Mouse (Mus musculus) midbrain, postnatal 0 days (tissue): ENCODE data around the gene Gps2. TPM values are rescaled to one million over a fixed set of nuclear protein-coding genes. Genes with fewer than 3 reads are reported as not detected.

ENCODE experiments used
- ATAC-seq: fragments of 200-750 bp; cut with Nextera tagmentation; 2 replicates; pipeline ENCODE4 v1.8.0; 2017; ENCODE audit warnings: moderate number of reproducible peaks, mild to moderate bottlenecking, moderate TSS enrichment, moderate library complexity; ENCODE audit not compliant: low FRiP score
- DNase-seq: peaks from one replicate; pipeline ENCODE4 v3.0.0-alpha.2; 2015; ENCODE audit warnings: low spot score
- H3K27ac ChIP-seq: fragments of 300-500 bp; sonication (generic); 2 replicates; pipeline ENCODE4 v1.5.1; 2014; ENCODE audit warnings: low read depth, mild to moderate bottlenecking, low read length, mixed read lengths
- H3K27me3 ChIP-seq: fragments of 300-500 bp; sonication (generic); 2 replicates; pipeline ENCODE4 v1.6.1; 2014; ENCODE audit warnings: low read length, control low read depth, mixed read lengths; ENCODE audit not compliant: insufficient read depth
- H3K36me3 ChIP-seq: fragments of 300-500 bp; sonication (generic); 2 replicates; pipeline ENCODE4 v1.6.1; 2014; ENCODE audit warnings: low read length, control low read depth, mixed read lengths; ENCODE audit not compliant: insufficient read depth
- H3K4me1 ChIP-seq: fragments of 300-500 bp; sonication (generic); 2 replicates; pipeline ENCODE4 v1.6.1; 2014; ENCODE audit warnings: mild to moderate bottlenecking, control low read depth, antibody characterized with exemption, low read length, mixed read lengths; ENCODE audit not compliant: insufficient read depth
- H3K4me2 ChIP-seq: fragments of 300-500 bp; sonication (generic); 2 replicates; pipeline ENCODE4 v1.6.1; 2014; ENCODE audit warnings: low read depth, mild to moderate bottlenecking, low read length, mixed read lengths; ENCODE audit not compliant: poor library complexity, severe bottlenecking
- H3K4me3 ChIP-seq: fragments of 300-500 bp; sonication (generic); 2 replicates; pipeline ENCODE4 v1.5.1; 2014; ENCODE audit warnings: low read depth, mild to moderate bottlenecking, low read length, moderate library complexity
- H3K9ac ChIP-seq: fragments of 300-500 bp; sonication (generic); replicated peaks from 2 replicates; pipeline ENCODE4 v1.6.1; 2014; ENCODE audit warnings: mild to moderate bottlenecking, low read length, moderate library complexity, mixed read lengths; ENCODE audit not compliant: poor library complexity, severe bottlenecking
- H3K9me3 ChIP-seq: fragments of 300-500 bp; sonication (generic); 2 replicates; pipeline ENCODE4 v1.6.1; 2016; ENCODE audit warnings: low read length, control low read depth
- CTCF ChIP-seq: IDR thresholded peaks from 2 replicates; pipeline ENCODE4 v1.5.1; 2016; ENCODE audit warnings: antibody characterized with exemption, mild to moderate bottlenecking
- WGBS: fragments of 180-500 bp; shearing (Covaris S2); extraction: QIAGEN DNeasy Blood & Tissue Kit; methylation state at CpG from one replicate; pipeline ENCODE4 v1.1.7; 2014; 5-methylcytosine and 5-hydroxymethylcytosine counted together
- polyA plus RNA-seq: library from polyadenylated mRNA; unstranded; fragments of >200 nt; fragmentation: Nextera tagmentation; extraction: Ambion mirVana; gene quantifications from 2 replicates; pipeline ENCODE4 v1.2.1, GENCODE M21; 2015
- total RNA-seq: library from RNA; depleted of rRNA; stranded (reverse); fragments of >200 nt; gene quantifications from 2 replicates; pipeline ENCODE4 v1.2.3, GENCODE M21; 2014

Gps2 gene
- total and polyA plus RNA-seq, 2 experiments from 2014 or later: 47.6 to 60.3 TPM

DNA sequence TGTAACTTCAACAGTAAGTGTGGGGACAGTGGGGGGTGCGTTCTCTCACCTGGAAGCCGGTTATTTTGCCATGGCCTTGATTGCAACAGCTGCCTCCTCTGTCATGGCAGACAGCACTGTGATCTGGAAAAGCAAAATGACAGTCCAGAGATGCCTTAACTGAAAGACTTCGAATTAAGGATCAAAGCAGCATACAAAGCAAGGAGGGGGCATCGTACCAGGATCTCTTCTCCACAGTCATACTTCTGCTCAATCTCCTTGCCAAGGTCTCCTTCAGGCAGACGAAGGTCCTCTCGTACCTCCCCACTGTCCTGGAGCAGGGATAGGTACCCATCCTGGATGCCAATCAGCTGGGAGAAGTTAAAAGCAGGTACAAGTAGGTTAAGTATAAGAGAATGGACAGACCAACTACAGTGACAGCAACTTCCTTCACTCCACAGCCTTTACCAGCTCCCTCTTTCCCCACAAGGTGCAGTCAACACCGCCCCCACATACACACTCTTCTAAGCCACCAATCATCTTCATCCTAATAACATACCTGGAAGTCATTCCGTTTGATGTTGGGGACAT lies 3.8 kb downstream of the Gps2 start:
- H3K27ac ChIP-seq: no peak overlapping the region
- peaks cover 36% of the 10 kb centered on the region for H3K36me3 ChIP-seq
- 90% methylated on average over 8 of the region's 8 CpGs for WGBS
- H3K4me3 ChIP-seq: no peak overlapping the region
- no peak for ATAC-seq
- H3K4me2 ChIP-seq: no peak overlapping the region
- no peak for DNase-seq
- H3K4me1 ChIP-seq: peaks cover 12% of the 10 kb centered on the region
- H3K9ac ChIP-seq: no peak overlapping the region
- TF ChIP-seq CTCF: no peak
- no peaks in the 10 kb centered on the region for H3K9me3 ChIP-seq
- H3K27me3 ChIP-seq: no peaks in the 10 kb centered on the region

DNA sequence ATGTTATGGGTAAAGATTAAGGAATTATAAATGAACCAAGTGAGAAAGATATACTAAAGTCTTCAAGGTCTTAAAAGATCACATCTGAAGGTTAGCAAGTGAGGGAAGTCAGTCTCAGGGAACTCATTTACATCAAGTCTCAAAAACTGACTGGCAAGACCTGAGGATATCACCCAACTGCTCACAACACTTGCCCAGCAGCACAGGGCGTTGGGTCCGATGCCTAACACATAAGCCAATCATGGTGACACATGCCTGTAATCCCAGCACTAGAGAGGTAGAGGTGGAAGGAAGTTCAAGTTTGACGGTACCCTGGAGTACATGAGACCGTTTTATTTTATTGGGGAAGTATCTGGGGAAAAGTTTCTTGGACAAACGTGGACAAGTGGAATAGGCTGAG lies 4.4 kb downstream of the Gps2 start:
- H3K4me1 ChIP-seq: peaks cover 12% of the 10 kb centered on the region
- no peak overlapping the region for H3K4me2 ChIP-seq
- TF ChIP-seq CTCF: no peak
- 90% methylated on average over 5 of the region's 5 CpGs for WGBS
- no peaks in the 10 kb centered on the region for H3K27me3 ChIP-seq
- no peak overlapping the region for H3K9ac ChIP-seq
- ATAC-seq (no peak), DNase-seq (no peak)
- peaks cover 29% of the 10 kb centered on the region for H3K36me3 ChIP-seq
- H3K4me3 ChIP-seq: no peak overlapping the region
- H3K27ac ChIP-seq: no peak overlapping the region
- no peaks in the 10 kb centered on the region for H3K9me3 ChIP-seq

DNA sequence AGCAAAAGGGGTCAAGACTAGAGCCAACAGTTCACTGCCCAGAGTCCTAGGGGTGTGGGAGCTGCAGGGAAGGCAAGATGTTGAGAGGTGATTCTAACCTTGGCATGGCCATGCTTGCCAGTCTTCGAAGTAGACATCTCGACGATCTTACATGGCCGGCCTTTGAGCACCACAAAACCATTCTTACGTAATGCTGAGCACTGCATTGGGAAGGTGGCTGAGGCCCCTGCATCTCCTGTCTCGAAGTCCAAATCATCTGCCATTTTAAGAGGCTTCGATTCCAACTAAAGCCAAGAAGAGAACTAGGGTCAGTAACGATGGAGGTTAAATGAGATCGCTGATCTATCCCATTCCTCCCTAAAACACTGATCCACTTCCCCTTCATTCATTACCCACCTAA lies 5.4 kb downstream of the Gps2 start:
- ATAC-seq (no peak), DNase-seq (no peak)
- no peak overlapping the region for H3K27ac ChIP-seq
- H3K4me1 ChIP-seq: peaks cover 12% of the 10 kb centered on the region
- H3K27me3 ChIP-seq: no peaks in the 10 kb centered on the region
- WGBS: 85% methylated on average over 9 of the region's 9 CpGs
- peak overlapping the region; percentile 88; the same call in 1 of the 2 replicates for H3K4me3 ChIP-seq
- peaks cover 27% of the 10 kb centered on the region for H3K36me3 ChIP-seq
- no peaks in the 10 kb centered on the region for H3K9me3 ChIP-seq
- peak overlapping the region; percentile 98; the same call in 1 of the 2 replicates for H3K9ac ChIP-seq
- no peak for TF ChIP-seq CTCF
- H3K4me2 ChIP-seq: peak overlapping the region; percentile 98

DNA sequence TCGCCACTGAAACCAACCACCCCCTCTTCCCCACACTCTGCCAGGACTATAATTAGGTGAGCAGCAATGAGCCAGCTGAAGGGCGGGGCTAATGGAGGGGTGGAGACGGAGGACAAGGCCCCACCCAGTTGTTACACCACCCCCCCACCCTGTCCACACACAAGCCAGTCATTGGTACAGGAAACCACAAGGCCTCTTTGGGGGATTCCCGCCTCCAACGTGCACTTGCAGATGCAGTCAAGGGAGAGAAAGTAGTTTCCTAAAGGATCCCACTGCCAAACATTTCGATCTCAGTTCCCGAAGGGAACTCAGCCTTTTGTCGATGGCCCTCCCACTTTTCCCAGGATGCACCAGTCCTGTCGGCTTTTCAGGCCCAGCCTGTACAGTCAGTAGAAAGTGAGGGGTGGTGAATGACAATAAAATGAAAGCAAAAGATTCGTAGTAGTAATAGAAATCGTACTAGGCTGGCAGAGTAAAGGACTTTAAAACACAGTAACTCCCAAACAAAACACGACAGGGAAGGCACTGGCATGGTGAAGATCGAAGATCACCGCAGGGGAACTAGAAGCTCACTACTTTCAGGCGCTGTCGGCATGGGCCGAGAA lies 6.1 kb downstream of the Gps2 start:
- Histone ChIP-seq H3K4me3 (peak overlapping the region; percentile 88), H3K27me3 (no peaks in the 10 kb centered on the region), H3K27ac (peak overlapping the region; percentile 94), H3K36me3 (peaks cover 27% of the 10 kb centered on the region), H3K9ac (peak overlapping the region; percentile 98), H3K4me2 (peak overlapping the region; percentile 98), H3K9me3 (no peaks in the 10 kb centered on the region), H3K4me1 (peaks cover 8% of the 10 kb centered on the region)
- TF ChIP-seq CTCF: no peak
- ATAC-seq (no peak), DNase-seq (peak; percentile 73)
- WGBS: 2% methylated on average over 17 of the region's 17 CpGs

DNA sequence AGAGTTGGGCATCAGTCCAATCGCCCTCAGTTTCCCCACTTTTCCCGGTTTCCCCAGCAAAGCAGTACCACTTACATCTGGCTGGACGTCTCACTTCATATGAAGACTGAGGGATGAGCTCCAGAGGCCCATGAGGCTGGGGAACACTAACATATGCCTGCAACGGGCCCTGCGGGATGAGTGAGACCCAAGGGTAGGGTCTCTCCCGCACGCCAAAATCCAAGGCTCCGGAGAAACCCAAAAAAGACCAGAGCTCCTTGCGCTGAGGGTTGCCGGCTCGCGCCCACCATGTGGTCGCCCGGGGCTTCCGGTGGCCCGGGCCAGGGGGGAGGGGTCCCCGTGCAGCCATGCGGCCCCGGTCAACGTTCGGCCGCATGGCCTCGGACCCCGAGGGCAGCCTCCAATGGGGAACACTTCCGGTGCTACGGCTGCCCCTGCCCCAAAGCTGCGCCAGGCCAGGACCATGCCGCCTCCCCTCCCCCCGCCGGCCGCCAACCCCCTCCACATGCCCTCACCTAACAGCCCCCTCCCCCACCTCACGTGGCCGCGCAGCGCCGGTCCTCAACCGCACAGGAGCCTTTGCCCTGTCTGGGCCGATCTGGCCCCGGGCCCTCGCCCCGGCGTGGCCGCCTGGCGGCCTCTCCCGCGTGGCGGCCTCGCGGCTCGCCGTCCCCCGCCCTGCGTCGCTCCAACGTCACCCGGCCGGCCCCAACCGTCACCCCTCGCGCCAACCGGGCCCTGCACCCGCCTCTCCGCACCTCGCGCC lies 6.8 kb downstream of the Gps2 start:
- no peak for TF ChIP-seq CTCF
- peak overlapping the region; percentile 98 for H3K9ac ChIP-seq

More for the DNA sequence above, 6.8 kb downstream of the Gps2 start:
- ATAC-seq (no peak; the same call in 1 of the 2 replicates), DNase-seq (peak; percentile 15)
- peaks cover 5% of the 10 kb centered on the region for H3K4me1 ChIP-seq
- WGBS: under 1% methylated on average over 48 of the region's 65 CpGs
- no peaks in the 10 kb centered on the region for H3K27me3 ChIP-seq
- peak overlapping the region; percentile 98 for H3K4me2 ChIP-seq
- H3K27ac ChIP-seq: peak overlapping the region; percentile 94
- H3K4me3 ChIP-seq: peak overlapping the region; percentile 88
- H3K36me3 ChIP-seq: peaks cover 21% of the 10 kb centered on the region
- no peaks in the 10 kb centered on the region for H3K9me3 ChIP-seq
